Mouse (Mus musculus): ENCODE data around the gene Gm3448.
"Not testable (repeated sequence)": the region's sequence is repeated elsewhere in the genome, so short reads cannot be mapped to it uniquely, and the experiment has no call there.

- TF ChIP-seq CTCF, EP300 (IDR thresholded peaks at IDR 0.05; ENCODE audit: low read depth): not testable (repeated sequence)
Observed at GRCm38 (mm10) chr17:14994140-14994539, 47.2 kb downstream of the Gm3448 start.

Measured in heart, postnatal 0 days (tissue).